Mouse (Mus musculus) forebrain, embryonic 14.5 days (tissue): ENCODE measurements at regions not wholly inside any gene's neighbourhood (a gene's known extent, or its start where the extent isn't known, plus 50 kb on each side); places are given as distances from the start of the nearest gene placed in this dataset.
A peak's percentile ranks its signal among the peaks of the same experiment; 100 is the strongest.

Source experiments
- ATAC-seq: fragments of 200-750 bp; cut with Nextera tagmentation; 2 replicates; pipeline ENCODE4 v1.8.0; 2017; ENCODE audit warnings: mild to moderate bottlenecking, moderate library complexity
- DNase-seq: peaks from one replicate; pipeline ENCODE4 v3.0.0-alpha.2; 2015; ENCODE audit warnings: low spot score
- H3K27ac ChIP-seq: fragments of 300-500 bp; sonication (generic); 2 replicates; pipeline ENCODE4 v1.5.1; 2014; ENCODE audit warnings: low read depth, mild to moderate bottlenecking, control low read depth, low read length, moderate library complexity
- H3K27me3 ChIP-seq: fragments of 300-500 bp; sonication (generic); replicated peaks from 2 replicates; pipeline ENCODE4 v1.6.1; 2014; ENCODE audit warnings: low read length, control low read depth, mixed read lengths; ENCODE audit not compliant: control insufficient read depth, insufficient read depth
- H3K36me3 ChIP-seq: fragments of 300-500 bp; sonication (generic); 2 replicates; pipeline ENCODE4 v1.6.1; 2014; ENCODE audit warnings: low read length, control low read depth; ENCODE audit not compliant: control insufficient read depth, insufficient read depth
- H3K4me1 ChIP-seq: fragments of 300-500 bp; sonication (generic); 2 replicates; pipeline ENCODE4 v1.6.1; 2014; ENCODE audit warnings: antibody characterized with exemption, low read length, control low read depth; ENCODE audit not compliant: control insufficient read depth, insufficient read depth
- H3K4me2 ChIP-seq: fragments of 300-500 bp; sonication (generic); 2 replicates; pipeline ENCODE4 v1.6.1; 2014; ENCODE audit warnings: mild to moderate bottlenecking, control low read depth, low read length
- H3K4me3 ChIP-seq: fragments of 300-500 bp; sonication (generic); 2 replicates; pipeline ENCODE4 v1.5.1; 2014; ENCODE audit warnings: low read depth, low read length, control low read depth
- H3K9ac ChIP-seq: fragments of 300-500 bp; sonication (generic); 2 replicates; pipeline ENCODE4 v1.6.1; 2014; ENCODE audit warnings: mild to moderate bottlenecking, low read length, control low read depth, moderate library complexity
- H3K9me3 ChIP-seq: fragments of 300-500 bp; sonication (generic); replicated peaks from 2 replicates; pipeline ENCODE4 v1.6.1; 2016; ENCODE audit warnings: low read length, control low read depth, mixed read lengths; ENCODE audit not compliant: control insufficient read depth
- WGBS: fragments of 180-500 bp; shearing (Covaris S2); extraction: QIAGEN DNeasy Blood & Tissue Kit; methylation state at CpG from one replicate; pipeline ENCODE4 v1.1.7; 2014; 5-methylcytosine and 5-hydroxymethylcytosine counted together

GRCm38 (mm10) chr12:25991801-25992525, 423.1 kb downstream of the Rnf144a start:
- Histone ChIP-seq H3K27me3 (no peaks in the 10 kb centered on the region), H3K36me3 (no peaks in the 10 kb centered on the region), H3K9me3 (no peaks in the 10 kb centered on the region), H3K4me3 (no peak overlapping the region), H3K9ac (no peak overlapping the region), H3K27ac (no peak overlapping the region), H3K4me2 (no peak overlapping the region), H3K4me1 (no peaks in the 10 kb centered on the region)
- peak; percentile 6 for DNase-seq
- no peak for ATAC-seq
- WGBS = 77% methylated on average over 6 of the region's 6 CpGs

- WGBS = 94% methylated on average over 4 of the region's 4 CpGs
- no peak overlapping the region for H3K27ac ChIP-seq
- no peaks in the 10 kb centered on the region for H3K9me3 ChIP-seq
- ATAC-seq = no peak
- H3K4me3 ChIP-seq = no peak overlapping the region
- H3K9ac ChIP-seq = no peak overlapping the region
- H3K4me2 ChIP-seq = no peak overlapping the region
- H3K27me3 ChIP-seq = no peaks in the 10 kb centered on the region
- H3K4me1 ChIP-seq = no peaks in the 10 kb centered on the region
- DNase-seq = no peak
- no peaks in the 10 kb centered on the region for H3K36me3 ChIP-seq
These were observed 432.5 kb downstream of the Rnf144a start for GRCm38 (mm10) chr12:25982545-25982944.

GRCm38 (mm10) chr12:25978335-25978734, 436.7 kb downstream of the Rnf144a start:
- Histone ChIP-seq H3K4me1 (no peaks in the 10 kb centered on the region), H3K4me3 (no peak overlapping the region), H3K4me2 (no peak overlapping the region), H3K27me3 (no peaks in the 10 kb centered on the region), H3K36me3 (no peaks in the 10 kb centered on the region), H3K27ac (no peak overlapping the region), H3K9ac (no peak overlapping the region), H3K9me3 (no peaks in the 10 kb centered on the region)
- no peak for ATAC-seq
- no peak for DNase-seq
- 90% methylated on average over 5 of the region's 5 CpGs for WGBS

- H3K27me3 ChIP-seq = no peaks in the 10 kb centered on the region
- no peak for ATAC-seq
- DNase-seq = no peak
- H3K4me2 ChIP-seq = no peak overlapping the region
- 93% methylated on average over 4 of the region's 4 CpGs for whole genome bisulfite sequencing
- H3K9ac ChIP-seq = no peak overlapping the region
- H3K9me3 ChIP-seq = no peaks in the 10 kb centered on the region
- no peak overlapping the region for H3K27ac ChIP-seq
- no peaks in the 10 kb centered on the region for H3K36me3 ChIP-seq
- H3K4me3 ChIP-seq = no peak overlapping the region
- H3K4me1 ChIP-seq = no peaks in the 10 kb centered on the region
These were observed 456.5 kb downstream of the Rnf144a start for GRCm38 (mm10) chr12:25958584-25958983.

DNA sequence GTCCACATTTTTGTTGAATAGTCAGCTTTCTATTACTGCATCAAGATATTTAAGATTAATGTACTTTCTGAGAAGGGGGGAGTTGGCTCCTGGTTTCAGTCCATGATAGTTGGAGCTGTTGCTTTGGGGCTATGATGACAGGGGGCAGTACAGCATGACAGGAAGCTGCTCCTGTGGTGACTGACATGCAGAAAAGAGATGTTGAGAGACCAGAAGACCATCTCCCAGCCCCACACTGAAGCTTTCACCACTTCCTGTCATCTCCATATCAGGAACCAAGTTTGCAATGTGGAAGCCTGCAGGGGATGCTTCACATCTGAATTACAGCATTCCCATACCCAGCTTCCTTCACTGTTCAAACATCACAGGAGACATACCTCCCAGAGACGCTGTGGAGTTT, 457.5 kb downstream of the Rnf144a start:
- Histone ChIP-seq H3K9ac (no peak overlapping the region), H3K4me2 (no peak overlapping the region), H3K27me3 (no peaks in the 10 kb centered on the region), H3K9me3 (no peaks in the 10 kb centered on the region), H3K4me1 (no peaks in the 10 kb centered on the region), H3K36me3 (no peaks in the 10 kb centered on the region), H3K4me3 (no peak overlapping the region), H3K27ac (no peak overlapping the region)
- ATAC-seq (no peak), DNase-seq (no peak)
- 100% methylated on average over 1 of the region's 1 CpGs for WGBS

- H3K4me3 ChIP-seq = no peak overlapping the region
- WGBS = 86% methylated on average over 7 of the region's 7 CpGs
- no peaks in the 10 kb centered on the region for H3K4me1 ChIP-seq
- H3K27me3 ChIP-seq = no peaks in the 10 kb centered on the region
- DNase-seq (no peak), ATAC-seq (no peak)
- H3K27ac ChIP-seq = no peak overlapping the region
- no peaks in the 10 kb centered on the region for H3K36me3 ChIP-seq
- H3K4me2 ChIP-seq = no peak overlapping the region
- H3K9ac ChIP-seq = no peak overlapping the region
- H3K9me3 ChIP-seq = no peaks in the 10 kb centered on the region
These were observed 467.9 kb downstream of the Rnf144a start for GRCm38 (mm10) chr12:25947107-25947506.

GRCm38 (mm10) chr12:25946121-25946520, 468.9 kb downstream of the Rnf144a start:
- 90% methylated on average over 3 of the region's 3 CpGs for WGBS
- H3K4me1 ChIP-seq = no peaks in the 10 kb centered on the region

DNA sequence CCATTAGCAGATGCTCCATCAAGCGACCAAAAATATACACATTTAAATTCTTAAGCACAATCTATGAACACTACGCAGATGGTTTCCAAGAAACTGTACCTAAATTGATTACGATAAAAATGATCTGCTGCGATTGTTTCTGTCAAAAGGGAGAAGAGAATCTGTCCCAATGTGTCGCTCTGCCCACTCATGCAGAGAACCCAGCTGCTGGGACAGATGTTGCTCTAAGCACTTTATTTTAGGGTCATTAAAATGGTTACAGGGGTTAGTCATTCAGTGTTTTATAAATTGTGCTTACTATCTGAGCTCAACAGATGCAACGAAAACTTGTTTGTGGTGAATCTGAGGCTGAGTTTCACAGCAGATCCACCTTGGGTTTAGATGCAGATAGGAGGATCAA, 476.2 kb downstream of the Rnf144a start:
- DNase-seq (no peak), ATAC-seq (no peak)
- H3K9ac ChIP-seq = no peak overlapping the region

More at GRCm38 (mm10) chr12:25946121-25946520, 468.9 kb downstream of the Rnf144a start:
- H3K36me3 ChIP-seq = no peaks in the 10 kb centered on the region
- no peak for ATAC-seq
- no peaks in the 10 kb centered on the region for H3K9me3 ChIP-seq
- H3K27me3 ChIP-seq = no peaks in the 10 kb centered on the region
- no peak overlapping the region for H3K27ac ChIP-seq
- no peak for DNase-seq
- no peak overlapping the region for H3K4me2 ChIP-seq
- H3K4me3 ChIP-seq = no peak overlapping the region
- H3K9ac ChIP-seq = no peak overlapping the region

GRCm38 (mm10) chr12:25934946-25935345, 480.1 kb downstream of the Rnf144a start:
- no peak for ATAC-seq
- H3K36me3 ChIP-seq = no peaks in the 10 kb centered on the region
- H3K4me3 ChIP-seq = no peak overlapping the region
- no peak for DNase-seq
- WGBS = 76% methylated on average over 5 of the region's 5 CpGs
- H3K27me3 ChIP-seq = no peaks in the 10 kb centered on the region
- no peak overlapping the region for H3K9ac ChIP-seq
- no peaks in the 10 kb centered on the region for H3K9me3 ChIP-seq
- no peak overlapping the region for H3K4me2 ChIP-seq
- no peak overlapping the region for H3K27ac ChIP-seq
- no peaks in the 10 kb centered on the region for H3K4me1 ChIP-seq

More for the DNA sequence above, 476.2 kb downstream of the Rnf144a start:
- H3K27me3 ChIP-seq = no peaks in the 10 kb centered on the region
- H3K4me2 ChIP-seq = no peak overlapping the region
- no peaks in the 10 kb centered on the region for H3K36me3 ChIP-seq
- no peaks in the 10 kb centered on the region for H3K4me1 ChIP-seq
- WGBS = 82% methylated on average over 6 of the region's 6 CpGs
- no peak overlapping the region for H3K27ac ChIP-seq
- no peaks in the 10 kb centered on the region for H3K9me3 ChIP-seq
- H3K4me3 ChIP-seq = no peak overlapping the region
